Mouse (Mus musculus): ENCODE results near the gene Atp8b5.

GRCm38 (mm10) chr4:43374266-43374665, 107.3 kb downstream of the Atp8b5 start:
- TF ChIP-seq CTCF (IDR thresholded peaks at IDR 0.05; ENCODE audit: low read depth) (no peak), EP300 (IDR thresholded peaks at IDR 0.05; ENCODE audit: low read depth) (no peak)

Data from liver, embryonic 14.5 days (tissue).